Mouse (Mus musculus) CD8-positive naive resting alpha-beta T cell, adult 57 days (primary cell): ENCODE measurements around the gene Hspa12a. TPM values are rescaled to one million over a fixed set of nuclear protein-coding genes. Genes with fewer than 3 reads are reported as not detected.

Experiments used
- total RNA-seq: library from RNA; stranded (reverse); gene quantifications from one replicate; pipeline ENCODE4 v1.2.4, GENCODE M21; 2023

The Hspa12a gene
- 0.89 TPM for total RNA-seq

DNA sequence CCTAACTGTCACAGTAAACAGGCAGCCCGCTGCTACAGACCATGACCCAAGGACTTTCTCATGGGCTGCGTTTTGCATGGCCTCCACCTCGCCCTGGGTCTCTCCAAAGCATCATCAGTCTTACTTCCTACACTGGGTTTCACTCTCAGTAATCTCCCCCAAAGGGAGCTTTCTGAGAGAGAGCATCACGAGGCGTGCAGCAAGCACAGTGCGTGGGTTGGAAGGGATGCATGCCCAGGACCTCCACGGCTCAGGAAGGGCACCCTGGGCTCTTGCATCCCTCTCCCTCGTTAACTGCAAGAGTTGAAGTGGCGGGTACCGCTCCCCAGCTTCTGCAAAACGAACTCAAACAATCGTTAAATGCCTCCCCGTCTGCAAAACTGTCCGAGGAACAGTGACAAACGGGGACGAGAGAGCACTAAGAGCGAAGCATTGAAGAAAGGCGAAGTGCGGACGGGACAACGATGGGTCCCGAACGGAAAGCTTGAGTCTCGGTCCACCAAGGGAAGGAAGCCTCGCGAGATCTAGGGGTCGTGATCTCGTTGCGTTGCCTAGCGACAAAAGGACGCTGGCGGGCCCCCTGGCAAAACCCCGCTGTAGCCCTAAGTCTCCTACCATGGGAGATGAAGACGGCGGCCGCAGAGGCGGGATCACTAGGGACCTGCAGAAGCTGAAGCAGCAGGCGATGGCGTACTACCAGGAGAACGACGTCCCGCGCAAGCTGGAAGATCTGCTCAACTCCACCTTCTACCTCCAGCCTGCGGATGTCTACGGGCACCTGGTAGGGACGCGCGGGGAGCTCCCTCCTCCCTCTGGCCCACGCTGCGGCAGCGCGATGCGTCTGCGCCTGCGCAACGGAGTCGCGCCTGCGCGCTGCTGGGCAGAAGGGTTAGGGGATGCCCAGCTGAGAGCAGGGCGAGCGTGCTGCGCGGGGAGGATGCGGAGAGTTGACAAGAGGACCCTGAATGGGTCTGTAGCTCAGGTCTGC, at the start of gene Hspa12a, which contains the start of gene Eno4:
Gene Hspa12a (minus strand): TSS at position 814 of the 988 bp plus-strand sequence.
Gene Eno4 (plus strand): TSS at position 585 of the 988 bp plus-strand sequence.

GRCm38 (mm10) chr19:58794284-58794683, 149.2 kb downstream of the Hspa12a start, which contains the start of gene 1700019N19Rik:
1700019N19Rik (minus strand) TSS chr19:58794461.

GRCm38 (mm10) chr19:58759423-58759822, 184.0 kb downstream of the Hspa12a start, which contains the start of gene Pnliprp2:
Pnliprp2 (plus strand) TSS chr19:58759719.

Other genes with a start within 250 kb of the Hspa12a start
- gene Pnliprp1, start 214.8 kb downstream of the Hspa12a start, total RNA-seq, result 3.2 TPM
- gene Pnliprp2, start 183.9 kb downstream of the Hspa12a start, total RNA-seq, result 0.55 TPM
- gene 1700019N19Rik, start 149.2 kb downstream of the Hspa12a start, total RNA-seq, result not detected
- gene Eno4, start 229 bp downstream of the Hspa12a start, total RNA-seq, result not detected
- 0.49 TPM for gene Shtn1, start 132.4 kb upstream of the Hspa12a start, total RNA-seq
- not detected for gene Vax1, start 226.4 kb upstream of the Hspa12a start, total RNA-seq